Mouse (Mus musculus) embryonic facial prominence, embryonic 14.5 days (tissue): ENCODE measurements around the gene Pyurf. TPM values are rescaled to one million over a fixed set of nuclear protein-coding genes. Genes with fewer than 3 reads are reported as not detected.

ENCODE experiments used
- ATAC-seq: fragments of 200-750 bp; cut with Nextera tagmentation; 2 replicates; pipeline ENCODE4 v1.8.0; 2017; ENCODE audit warnings: low read depth, moderate number of reproducible peaks, moderate TSS enrichment
- DNase-seq: peaks from one replicate; pipeline ENCODE4 v3.0.0-alpha.2; 2015; ENCODE audit warnings: low spot score
- H3K27ac ChIP-seq: fragments of 300-500 bp; sonication (generic); replicated peaks from 2 replicates; pipeline ENCODE4 v1.5.1; 2014; ENCODE audit warnings: low read depth, mild to moderate bottlenecking, low read length, moderate library complexity
- H3K27me3 ChIP-seq: fragments of 300-500 bp; sonication (generic); replicated peaks from 2 replicates; pipeline ENCODE4 v1.6.1; 2014; ENCODE audit warnings: low read length; ENCODE audit not compliant: control insufficient read depth, insufficient read depth
- H3K36me3 ChIP-seq: fragments of 300-500 bp; sonication (generic); 2 replicates; pipeline ENCODE4 v1.6.1; 2014; ENCODE audit warnings: low read length, mixed read lengths; ENCODE audit not compliant: control insufficient read depth, insufficient read depth
- H3K4me1 ChIP-seq: fragments of 300-500 bp; sonication (generic); 2 replicates; pipeline ENCODE4 v1.6.1; 2014; ENCODE audit warnings: antibody characterized with exemption, low read length; ENCODE audit not compliant: control insufficient read depth, insufficient read depth
- H3K4me2 ChIP-seq: fragments of 300-500 bp; sonication (generic); 2 replicates; pipeline ENCODE4 v1.6.1; 2014; ENCODE audit warnings: low read depth, mild to moderate bottlenecking, low read length, moderate library complexity, mixed read lengths
- H3K4me3 ChIP-seq: fragments of 300-500 bp; sonication (generic); 2 replicates; pipeline ENCODE4 v1.5.1; 2014; ENCODE audit warnings: low read depth, mild to moderate bottlenecking, low read length
- H3K9ac ChIP-seq: fragments of 300-500 bp; sonication (generic); 2 replicates; pipeline ENCODE4 v1.6.1; 2014; ENCODE audit warnings: low read depth, mild to moderate bottlenecking, low read length, moderate library complexity, mixed read lengths
- H3K9me3 ChIP-seq: fragments of 300-500 bp; sonication (generic); 2 replicates; pipeline ENCODE4 v1.6.1; 2016; ENCODE audit warnings: low read length; ENCODE audit not compliant: control insufficient read depth
- WGBS: fragments of 180-500 bp; shearing (Covaris S2); extraction: QIAGEN DNeasy Blood & Tissue Kit; methylation state at CpG from one replicate; pipeline ENCODE4 v1.1.7; 2014; 5-methylcytosine and 5-hydroxymethylcytosine counted together
- polyA plus RNA-seq: library from polyadenylated mRNA; unstranded; fragments of >200 nt; fragmentation: Nextera tagmentation; extraction: Ambion mirVana; gene quantifications from 2 replicates; pipeline ENCODE4 v1.2.1, GENCODE M21; 2014

The Pyurf gene
- polyA plus RNA-seq, 1 experiment from 2014 or later: 13.1 TPM

- Histone ChIP-seq H3K4me3 (no peak overlapping the region), H3K27me3 (no peaks in the 10 kb centered on the region), H3K9me3 (no peaks in the 10 kb centered on the region), H3K36me3 (0 out of 2 replicates have a peak, but pooled peaks cover 4% of the 10 kb centered on the region), H3K9ac (no peak overlapping the region), H3K4me1 (0 out of 2 replicates have a peak, but pooled peaks cover 2% of the 10 kb centered on the region), H3K27ac (no peak overlapping the region), H3K4me2 (no peak overlapping the region)
- DNase-seq (no peak), ATAC-seq (no peak)
- 78% methylated on average over 3 of the region's 3 CpGs for WGBS
These were observed 1.2 kb upstream of the Pyurf start for GRCm38 (mm10) chr6:57693116-57693515.

GRCm38 (mm10) chr6:57684156-57684555 is 7.7 kb downstream of the Pyurf start:
- Histone ChIP-seq H3K9me3 (0 out of 2 replicates have a peak, but pooled peaks cover 6% of the 10 kb centered on the region), H3K4me3 (no peak overlapping the region), H3K9ac (no peak overlapping the region), H3K4me1 (no peaks in the 10 kb centered on the region), H3K4me2 (no peak overlapping the region), H3K27me3 (no peaks in the 10 kb centered on the region), H3K36me3 (peaks cover 25% of the 10 kb centered on the region; the same call in 1 of the 2 replicates), H3K27ac (no peak overlapping the region)
- no peak for DNase-seq
- ATAC-seq: no peak
- WGBS: 88% methylated on average over 1 of the region's 1 CpGs

GRCm38 (mm10) chr6:57661295-57661694 is 30.6 kb downstream of the Pyurf start:
- no peak for DNase-seq
- Histone ChIP-seq H3K9me3 (no peaks in the 10 kb centered on the region), H3K4me1 (no peaks in the 10 kb centered on the region), H3K4me3 (no peak overlapping the region), H3K36me3 (no peaks in the 10 kb centered on the region), H3K27me3 (no peaks in the 10 kb centered on the region), H3K4me2 (no peak overlapping the region), H3K27ac (no peak overlapping the region), H3K9ac (no peak overlapping the region)
- ATAC-seq: no peak
- 70% methylated on average over 4 of the region's 4 CpGs for WGBS

- DNase-seq: no peak
- no peak overlapping the region for H3K4me2 ChIP-seq
- no peak overlapping the region for H3K27ac ChIP-seq
- no peak for ATAC-seq
- H3K36me3 ChIP-seq: no peaks in the 10 kb centered on the region
- H3K9ac ChIP-seq: no peak overlapping the region
- H3K4me3 ChIP-seq: no peak overlapping the region
- H3K4me1 ChIP-seq: no peaks in the 10 kb centered on the region
- H3K27me3 ChIP-seq: no peaks in the 10 kb centered on the region
- H3K9me3 ChIP-seq: no peaks in the 10 kb centered on the region
- 35% methylated on average over 1 of the region's 1 CpGs for WGBS
These were observed 44.6 kb downstream of the Pyurf start for GRCm38 (mm10) chr6:57647256-57647655.

- DNase-seq: peak; percentile 93
- 11% methylated on average over 4 of the region's 4 CpGs for WGBS
- H3K27ac ChIP-seq: no peak overlapping the region
These were observed 50.1 kb downstream of the Pyurf start for GRCm38 (mm10) chr6:57641789-57642188.

GRCm38 (mm10) chr6:57639531-57639930 is 52.3 kb downstream of the Pyurf start:
- DNase-seq (no peak), ATAC-seq (no peak)
- Histone ChIP-seq H3K4me2 (no peak overlapping the region), H3K4me3 (no peak overlapping the region), H3K27me3 (no peaks in the 10 kb centered on the region), H3K4me1 (0 out of 2 replicates have a peak, but pooled peaks cover 4% of the 10 kb centered on the region), H3K9ac (no peak overlapping the region), H3K27ac (no peak overlapping the region), H3K36me3 (no peaks in the 10 kb centered on the region), H3K9me3 (no peaks in the 10 kb centered on the region)
- WGBS: 71% methylated on average over 1 of the region's 1 CpGs

More at GRCm38 (mm10) chr6:57641789-57642188, 50.1 kb downstream of the Pyurf start:
- H3K9ac ChIP-seq: no peak overlapping the region
- H3K9me3 ChIP-seq: no peaks in the 10 kb centered on the region
- ATAC-seq: peak; percentile 98
- 0 out of 2 replicates have a peak, but pooled peaks cover 4% of the 10 kb centered on the region for H3K4me1 ChIP-seq
- no peaks in the 10 kb centered on the region for H3K36me3 ChIP-seq
- H3K27me3 ChIP-seq: no peaks in the 10 kb centered on the region
- H3K4me3 ChIP-seq: no peak overlapping the region
- H3K4me2 ChIP-seq: no peak overlapping the region

Other genes with a start within 250 kb of the Pyurf start
- 3.0 and 3.5 TPM in 2 replicates for gene Ppm1k, start 156.6 kb downstream of the Pyurf start, polyA plus RNA-seq
- 2.4 TPM in 2 replicates for gene Herc6, start 111.1 kb downstream of the Pyurf start, polyA plus RNA-seq
- gene Lancl2, start 10.5 kb upstream of the Pyurf start, polyA plus RNA-seq: 24.7 and 25.6 TPM in 2 replicates
- gene Vopp1, start 133.1 kb upstream of the Pyurf start, polyA plus RNA-seq: 25.2 and 26.6 TPM in 2 replicates
- gene Vmn1r21, start 158.3 kb upstream of the Pyurf start, polyA plus RNA-seq: not detected in 2 replicates
- not detected in 2 replicates for gene Vmn1r22, start 215.9 kb upstream of the Pyurf start, polyA plus RNA-seq
- not detected in 2 replicates for gene Vmn1r23, start 234.8 kb upstream of the Pyurf start, polyA plus RNA-seq